Mouse (Mus musculus) adrenal gland, postnatal 25 days (tissue): ENCODE measurements around the gene Zfp382. TPM values are rescaled to one million over a fixed set of nuclear protein-coding genes. Genes with fewer than 3 reads are reported as not detected.
"Not testable (repeated sequence)": the region's sequence is repeated elsewhere in the genome, so short reads cannot be mapped to it uniquely, and the experiment has no call there.

Source experiments
- DNase-seq: peaks from one replicate; pipeline ENCODE4 v3.0.0; 2021; ENCODE audit warnings: mixed read lengths
- long read RNA-seq: library from polyadenylated mRNA; stranded (forward); transcript quantifications from one replicate; pipeline ENCODE4 v2.0.0, GENCODE M21; 2021
- total RNA-seq: library from RNA; stranded (reverse); gene quantifications from 2 replicates; pipeline ENCODE4 v1.2.3, GENCODE M21; 2021

Zfp382 gene
- total RNA-seq, result 3.6 and 4.9 TPM in 2 replicates
- long read RNA-seq, partial matches to known transcripts, result 0 of 3 reads
- long read RNA-seq, other reads (novel, unspliced or antisense), result 2 of 3 reads

DNA sequence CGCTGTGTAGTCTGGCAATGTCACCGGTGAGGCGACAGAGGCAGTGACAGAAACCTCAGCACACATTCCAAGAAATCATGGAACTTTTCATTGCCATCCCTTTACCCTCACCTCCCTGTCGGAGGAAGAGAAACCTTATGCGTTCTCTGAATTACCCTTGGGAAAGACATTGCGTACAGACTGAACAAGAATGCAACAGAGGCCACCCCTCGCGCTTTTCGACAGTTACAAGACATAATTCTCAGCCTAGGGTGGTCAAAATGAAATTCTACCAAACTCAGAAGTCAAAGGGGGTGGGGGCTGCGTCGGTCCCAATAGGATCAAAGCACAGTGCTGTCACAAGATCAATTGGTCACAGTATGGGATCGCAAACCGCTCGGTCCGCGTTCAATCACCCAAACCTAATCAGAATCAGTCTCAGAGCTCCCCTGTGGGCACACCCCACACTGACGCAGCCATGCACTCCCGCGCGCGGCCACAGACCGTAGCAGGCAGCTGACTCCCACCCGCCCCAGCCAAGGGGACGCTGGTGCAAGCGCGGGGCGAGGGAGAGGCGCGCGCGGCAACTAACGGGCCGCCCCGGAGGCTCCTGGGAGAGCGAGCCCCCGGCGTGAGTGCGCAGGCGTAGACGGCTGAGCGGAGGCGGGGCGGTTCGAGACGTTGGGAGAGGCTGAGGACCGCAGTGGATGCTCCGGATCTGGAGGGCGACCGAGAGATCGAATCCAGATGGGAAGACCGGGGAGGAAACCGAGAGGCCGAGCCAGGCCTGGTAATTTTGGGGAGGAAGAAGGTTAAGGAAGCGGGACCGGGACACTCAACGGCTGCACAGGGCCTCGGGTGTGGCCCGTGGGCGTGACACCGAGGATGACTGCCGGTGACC lies at the start of gene Zfp382:
Gene Zfp382 (plus strand): TSS at position 635 of the 880 bp plus-strand sequence.
- peak; percentile 95 for DNase-seq

DNA sequence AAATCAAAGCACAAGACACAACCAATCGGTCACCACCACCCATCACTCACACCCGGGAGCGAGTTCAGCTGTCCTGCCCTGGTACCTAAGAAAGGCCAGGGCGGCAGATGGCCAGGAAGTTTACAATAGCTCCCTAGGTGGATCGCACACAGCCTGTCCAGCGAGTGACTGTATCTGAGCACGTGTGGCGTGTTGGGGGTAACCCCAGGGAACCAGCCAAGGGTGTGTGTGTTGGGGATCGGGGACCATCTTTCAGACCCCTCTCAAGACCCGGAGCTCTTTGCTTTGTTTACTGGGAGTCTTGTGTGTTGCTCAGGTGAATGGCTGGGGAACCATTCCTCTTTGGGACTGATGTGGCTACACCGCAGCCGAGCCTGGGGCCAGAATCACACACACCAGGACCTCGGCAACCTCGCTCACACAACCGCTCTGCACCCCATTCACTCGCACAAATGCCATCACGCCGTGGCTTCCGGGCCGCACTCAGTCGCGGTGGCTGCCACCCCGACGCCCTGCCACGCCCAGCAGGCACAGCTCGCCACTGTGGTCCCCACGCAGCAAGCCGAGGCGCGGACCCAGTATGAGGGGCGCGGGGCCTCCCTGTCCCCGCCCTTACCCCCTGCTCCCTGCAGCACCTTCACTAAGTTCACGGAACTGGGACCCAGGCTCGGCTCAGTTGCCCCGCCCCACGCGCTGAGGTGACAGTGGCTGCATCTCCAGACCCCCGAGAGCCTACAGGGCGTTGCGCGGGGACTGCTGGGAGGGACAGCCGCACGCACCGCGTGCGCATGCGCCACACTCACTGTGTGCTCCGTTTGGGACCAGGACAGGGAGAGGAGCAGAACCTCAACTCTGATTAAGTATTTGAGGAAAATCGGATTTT lies 49.4 kb upstream of the Zfp382 start, which contains the start of gene Zfp82:
Gene Zfp82 (minus strand): TSS at position 755 of the 883 bp plus-strand sequence.
- peak; percentile 86 for DNase-seq

DNA sequence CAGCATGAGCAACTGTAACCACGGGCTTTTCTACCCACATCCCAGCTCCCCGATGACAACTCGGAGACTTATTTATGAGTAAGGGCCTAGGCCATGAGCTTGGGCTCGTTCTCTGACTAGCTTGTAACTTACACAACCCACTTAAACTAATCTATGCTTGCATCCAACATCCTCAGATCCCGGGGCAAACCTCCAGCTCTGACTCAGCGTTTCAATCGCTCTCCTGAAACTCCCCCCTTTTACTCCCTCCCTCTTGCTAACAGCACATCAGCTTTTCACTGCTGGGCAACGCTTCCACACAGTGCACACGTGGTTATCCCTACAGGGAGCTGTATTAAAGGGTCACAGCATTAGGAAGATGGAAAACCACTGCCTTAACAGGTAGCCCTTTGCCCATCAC lies 35.2 kb upstream of the Zfp382 start:
- DNase-seq, result no peak

DNA sequence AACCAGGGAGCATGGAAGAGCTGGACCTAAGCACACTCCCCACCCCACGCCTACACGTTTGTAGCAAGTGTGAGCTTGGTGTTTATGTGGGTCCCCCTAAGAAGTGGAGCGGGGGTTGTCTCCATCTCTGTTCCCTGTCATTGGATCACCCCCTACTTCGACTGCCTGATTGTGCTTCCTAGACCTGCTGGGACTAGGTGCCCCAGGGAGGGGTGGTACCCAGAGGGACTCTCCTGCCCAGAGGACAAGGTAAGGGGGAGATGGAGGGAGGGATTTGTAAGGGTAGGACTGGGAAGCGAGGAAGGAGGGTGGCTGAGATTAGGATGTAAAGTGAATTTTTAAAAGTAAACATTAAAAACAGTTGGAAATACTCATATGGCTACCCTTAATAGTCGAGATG lies 32.3 kb upstream of the Zfp382 start:
- no peak for DNase-seq

DNA sequence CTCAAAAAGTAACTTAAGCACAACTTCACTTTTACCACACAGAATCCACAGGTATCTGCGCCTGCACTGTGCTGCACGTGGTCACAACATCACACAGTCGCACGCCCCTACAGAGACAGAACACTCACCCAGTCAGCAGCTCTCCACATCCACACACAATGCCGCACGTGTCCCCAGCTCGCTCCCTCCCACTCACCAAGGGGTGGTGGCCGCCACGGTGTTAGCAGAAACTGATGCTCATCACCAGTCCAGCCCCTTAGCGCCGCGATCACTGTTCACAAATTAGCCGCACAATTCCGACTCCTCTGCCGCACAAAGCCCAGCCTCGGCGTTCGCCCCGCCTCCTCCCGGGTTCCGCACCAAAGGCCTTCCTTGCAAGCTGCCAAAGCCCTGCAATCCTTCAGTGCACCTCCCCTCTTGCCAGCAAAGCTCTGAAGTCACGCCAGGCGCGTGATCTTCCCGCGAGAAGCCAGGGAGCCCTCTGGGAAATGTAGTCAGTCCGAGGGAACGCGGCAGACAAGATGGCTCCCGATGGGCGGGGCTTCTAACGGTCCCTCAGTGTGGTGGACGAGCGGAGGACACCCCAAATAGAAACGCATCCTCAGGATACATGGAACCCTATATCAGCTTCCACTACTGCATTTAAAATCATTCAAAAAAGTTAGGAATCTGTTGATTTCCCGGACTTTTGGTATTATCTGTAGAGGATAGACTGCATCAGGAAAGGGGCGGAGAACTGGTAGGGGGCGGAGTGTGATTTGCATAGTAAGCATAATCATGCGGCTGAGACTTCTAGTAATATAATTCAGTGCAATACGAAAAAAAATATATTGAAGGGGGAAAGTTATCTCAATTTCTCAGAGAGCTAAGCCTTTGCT lies 31.4 kb upstream of the Zfp382 start, which contains the start of the genes Gm26920 and Zfp566:
Gene Gm26920 (minus strand): TSS at position 319 of the 878 bp plus-strand sequence.
Gene Zfp566 (minus strand): TSS at position 436 of the 878 bp plus-strand sequence.
- peak; percentile 94 for DNase-seq

DNA sequence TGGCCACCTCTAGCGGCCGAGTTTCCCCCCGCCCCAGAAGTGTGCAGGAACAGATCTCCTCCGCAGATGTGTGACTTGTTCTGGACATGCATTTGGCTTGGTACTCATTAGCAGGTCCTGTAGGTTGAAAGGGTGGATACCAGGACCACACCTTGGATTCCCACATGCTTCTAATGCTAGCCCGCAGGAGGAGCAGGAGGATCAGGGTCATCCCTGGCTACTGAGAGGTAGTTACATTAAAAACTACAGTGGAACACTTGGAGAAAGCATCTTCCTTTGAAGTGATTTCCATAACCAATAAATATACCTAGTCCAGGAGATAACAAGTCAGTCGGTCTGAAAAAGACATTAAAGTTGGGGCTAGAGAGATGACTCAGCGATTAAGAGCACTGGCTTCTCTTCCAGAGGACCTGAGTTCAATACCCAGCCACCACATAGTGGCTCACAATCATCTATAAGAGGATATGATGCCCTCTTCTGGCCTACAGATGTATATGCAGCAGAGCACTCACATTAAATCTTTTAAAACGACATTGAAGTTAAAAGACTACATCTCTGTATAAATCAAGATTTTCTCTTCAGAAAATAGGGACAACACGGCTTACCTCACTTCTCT lies 30.7 kb upstream of the Zfp382 start:
- no peak for DNase-seq

DNA sequence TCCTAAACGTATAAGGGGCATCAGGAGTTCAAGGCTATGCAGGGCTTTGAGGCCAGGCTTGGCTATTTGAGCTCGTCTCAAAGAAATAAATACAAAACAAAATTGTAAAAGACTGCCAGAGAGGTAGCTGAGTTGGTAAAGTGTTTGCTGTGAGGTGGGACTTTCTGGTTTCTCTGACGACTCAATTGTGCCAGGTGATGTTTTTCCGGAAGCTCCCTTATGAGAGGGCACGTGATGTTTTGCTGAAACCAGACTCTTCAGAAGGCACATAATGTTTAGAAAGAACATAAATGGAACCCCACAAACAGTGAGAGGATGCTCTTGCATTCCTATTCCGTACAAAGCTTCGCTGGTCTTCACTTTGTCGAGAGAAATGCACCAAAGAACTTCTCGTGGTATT lies 29.1 kb upstream of the Zfp382 start:
- no peak for DNase-seq

DNA sequence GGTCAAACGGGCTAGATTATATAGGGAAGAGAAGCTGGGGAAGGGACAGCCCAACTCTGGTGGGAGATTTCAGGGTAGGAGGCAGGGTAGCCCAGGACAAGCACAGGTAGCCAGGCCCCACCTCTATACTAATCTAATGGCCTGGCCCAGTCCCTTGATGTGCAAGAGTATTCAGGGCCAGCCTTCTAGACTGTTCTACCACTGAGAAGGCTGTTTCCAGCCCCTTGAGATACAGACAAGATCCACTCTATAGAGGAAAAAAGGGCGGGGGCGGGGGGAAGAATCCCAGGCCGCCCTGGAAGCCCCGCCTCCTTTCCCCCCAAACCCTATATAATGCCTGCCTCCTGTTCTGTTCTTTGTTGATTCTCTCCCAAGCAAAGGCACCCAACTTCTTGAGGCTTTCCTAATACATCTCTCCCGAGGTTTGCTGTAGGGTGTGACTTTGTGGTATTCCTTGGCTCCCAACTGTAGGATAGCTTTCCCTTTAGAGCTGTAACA lies 27.8 kb upstream of the Zfp382 start:
- no peak for DNase-seq

DNA sequence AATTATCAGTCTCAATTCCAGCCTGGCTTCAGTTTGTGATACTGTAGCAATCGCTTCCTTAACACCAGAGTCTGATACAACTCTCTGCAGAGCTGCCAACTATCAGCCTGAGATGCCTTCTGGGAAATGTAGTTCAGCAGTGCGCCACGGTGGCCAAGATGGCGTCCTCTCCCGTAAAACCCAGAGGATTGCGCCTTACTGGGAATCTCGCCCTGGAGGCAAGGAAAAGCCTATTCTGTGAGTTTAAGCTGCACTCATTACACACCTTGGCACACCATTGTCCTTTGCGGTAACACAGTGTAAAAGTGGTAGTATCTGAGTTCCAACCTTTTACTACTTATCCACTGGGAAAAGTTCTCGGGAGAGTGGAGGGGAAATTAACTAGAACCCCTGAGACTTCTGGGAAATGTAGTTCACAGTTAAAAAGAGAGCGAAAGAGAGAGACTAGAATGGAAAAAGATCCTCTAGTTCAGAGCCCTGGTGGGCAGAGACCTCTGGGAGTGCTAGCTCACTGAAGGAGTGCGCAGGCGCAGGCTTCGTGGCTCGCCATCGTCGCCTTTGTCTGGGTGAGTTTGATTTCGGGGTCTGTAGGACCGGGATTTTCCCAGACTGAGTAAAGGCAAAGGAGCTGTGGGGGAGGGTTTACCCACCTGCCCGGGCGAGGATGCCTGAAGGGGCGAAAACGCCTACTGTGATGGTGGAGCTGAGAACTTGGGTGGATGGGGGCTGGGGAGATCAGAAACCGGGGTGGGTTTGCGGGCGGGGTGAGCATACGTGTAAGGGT lies 26.9 kb upstream of the Zfp382 start, which contains the start of gene Zfp260:
Gene Zfp260 (plus strand): TSS at position 132 of the 784 bp plus-strand sequence.
- peak; percentile 87 for DNase-seq

DNA sequence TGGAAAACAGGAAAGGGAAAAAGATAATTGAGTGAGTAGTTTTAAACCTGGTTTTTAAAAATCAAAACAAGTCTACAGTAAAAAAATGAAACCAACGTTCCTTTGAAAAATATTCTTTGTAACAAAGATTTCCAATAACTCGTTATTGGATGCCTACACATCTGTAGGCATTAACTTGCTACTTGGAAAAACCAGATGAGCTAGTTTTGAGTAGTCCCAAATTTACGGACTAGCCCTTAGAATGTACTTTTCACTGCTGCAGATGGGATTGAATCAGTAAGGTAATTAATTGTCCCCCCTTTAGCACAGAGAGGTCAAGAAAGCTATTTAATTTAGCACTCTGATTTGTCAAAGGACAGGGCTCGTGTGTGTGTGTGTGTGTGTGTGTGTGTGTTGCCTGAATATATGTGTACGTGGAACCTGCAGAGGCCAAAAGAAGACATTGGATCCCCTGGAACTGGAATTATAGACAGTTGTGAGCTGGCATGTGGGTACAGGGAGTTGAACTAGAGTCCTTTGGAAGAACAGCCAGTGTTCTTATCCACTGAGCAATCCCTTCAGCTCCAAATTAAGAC lies 26.1 kb upstream of the Zfp382 start:
- DNase-seq, result no peak

DNA sequence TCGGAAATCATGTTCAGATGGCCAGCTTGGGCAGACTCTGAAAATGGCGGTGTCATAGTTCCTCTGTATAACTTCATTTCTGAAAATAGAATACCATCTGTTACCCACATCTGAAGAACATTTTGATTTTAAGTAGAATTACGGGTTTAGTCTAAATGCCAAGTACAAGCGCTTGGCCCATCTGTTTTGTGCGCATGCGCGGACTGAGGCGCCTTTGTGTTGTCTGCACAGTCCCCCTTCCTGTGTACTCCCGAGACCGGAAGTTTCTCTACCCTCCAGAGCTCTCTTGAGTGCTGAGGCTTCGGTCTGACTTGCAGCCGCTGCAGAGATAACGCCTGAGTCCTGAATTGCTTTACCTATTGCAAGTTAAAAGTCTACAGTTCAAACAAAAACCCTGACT lies 22.4 kb upstream of the Zfp382 start:
- no peak for DNase-seq

DNA sequence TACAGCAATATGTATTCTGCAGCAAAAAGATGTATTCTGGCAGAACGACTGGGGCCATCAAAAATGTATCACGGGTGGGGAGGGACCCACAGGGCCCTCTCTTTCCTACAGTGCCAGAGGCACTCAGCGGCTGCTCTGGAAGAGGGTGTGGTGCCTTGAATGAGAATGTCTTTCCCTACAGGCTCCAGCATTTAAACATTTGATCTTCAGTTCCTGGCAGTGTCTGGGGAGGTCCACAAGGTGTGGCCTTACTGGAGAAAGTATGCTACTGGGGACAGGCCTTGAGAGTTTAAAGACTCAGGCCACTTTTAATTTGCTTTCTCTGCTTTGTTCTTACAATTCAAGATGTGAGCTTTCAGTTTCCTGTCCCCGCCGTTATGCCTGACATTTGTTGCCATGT lies 5.7 kb upstream of the Zfp382 start:
- DNase-seq, result no peak

DNA sequence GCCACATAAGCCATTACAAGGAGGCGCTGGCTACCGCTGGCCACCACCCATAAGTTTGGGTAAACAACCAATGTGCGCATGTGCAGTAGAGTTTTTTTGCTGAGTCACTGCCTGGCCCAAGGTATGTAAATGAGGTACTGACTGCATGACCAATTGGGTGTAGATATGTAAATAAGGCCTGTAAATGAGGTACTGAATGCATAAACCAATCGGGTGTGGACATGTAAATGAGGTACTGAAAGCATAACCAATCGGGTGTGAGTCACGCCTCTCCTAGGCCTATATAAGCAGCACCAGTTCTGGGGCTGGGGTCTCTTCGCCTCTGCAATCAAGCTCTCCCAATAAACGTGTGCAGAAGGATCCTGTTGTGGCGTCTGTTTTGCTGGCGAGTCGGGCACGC lies 3.8 kb upstream of the Zfp382 start:
- DNase-seq, result not testable (repeated sequence)

DNA sequence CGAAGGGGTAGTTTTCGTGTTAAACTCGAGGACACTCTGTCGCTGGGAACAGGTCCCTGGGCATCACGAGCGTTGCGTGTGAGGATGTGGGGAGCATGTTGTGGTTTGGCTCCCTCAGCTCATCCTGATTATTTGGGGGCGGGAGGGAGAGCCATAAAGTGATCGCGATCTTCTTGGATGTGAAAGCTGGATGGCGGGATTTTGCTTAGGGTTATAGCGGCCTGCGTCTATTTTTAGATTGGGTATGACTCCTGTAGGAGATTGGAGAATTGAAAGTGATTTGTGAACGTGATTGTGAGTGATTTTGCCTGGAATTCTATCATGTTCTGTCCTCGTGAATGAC lies 417 bp downstream of the Zfp382 start:
- peak; percentile 4 for DNase-seq

DNA sequence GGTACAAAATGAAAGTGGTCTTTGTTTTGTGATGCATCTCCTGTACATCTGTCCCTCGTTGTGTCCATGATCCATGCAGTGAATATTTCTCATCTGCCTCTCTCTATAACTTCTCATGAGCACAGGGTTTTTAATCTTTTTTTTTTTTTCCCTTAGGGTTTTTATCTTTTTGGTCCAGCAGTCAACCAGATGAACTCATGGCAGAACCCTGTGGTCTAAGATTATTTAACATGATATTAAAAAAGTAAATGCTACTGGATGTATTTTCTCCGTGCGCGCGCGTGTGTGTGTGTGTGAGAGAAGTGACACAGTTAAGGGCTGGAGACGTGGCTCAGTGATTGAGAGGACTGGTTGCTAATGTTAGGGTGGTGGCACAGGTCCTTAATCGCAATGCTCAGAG lies 8.2 kb downstream of the Zfp382 start:
- DNase-seq, result no peak

DNA sequence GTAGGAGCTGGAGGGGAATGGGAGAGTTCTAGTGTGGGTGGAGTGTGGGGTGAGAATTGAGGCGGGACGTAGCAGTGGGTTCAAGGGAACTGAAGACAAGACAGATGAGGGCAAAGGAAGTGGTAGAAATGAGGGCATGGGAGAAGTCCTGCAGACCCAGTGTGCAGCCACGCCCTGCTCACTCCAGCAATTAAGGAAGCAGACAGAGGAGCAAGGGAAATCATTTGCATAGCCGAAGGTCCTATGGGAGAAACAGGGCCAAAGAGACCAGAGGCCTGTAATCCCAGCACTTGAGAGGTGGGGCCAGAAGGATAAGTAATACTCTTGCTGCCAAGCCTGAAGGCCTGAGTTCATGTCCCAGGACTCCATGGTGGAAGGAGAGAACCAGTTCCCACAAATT lies 10.7 kb downstream of the Zfp382 start:
- no peak for DNase-seq

DNA sequence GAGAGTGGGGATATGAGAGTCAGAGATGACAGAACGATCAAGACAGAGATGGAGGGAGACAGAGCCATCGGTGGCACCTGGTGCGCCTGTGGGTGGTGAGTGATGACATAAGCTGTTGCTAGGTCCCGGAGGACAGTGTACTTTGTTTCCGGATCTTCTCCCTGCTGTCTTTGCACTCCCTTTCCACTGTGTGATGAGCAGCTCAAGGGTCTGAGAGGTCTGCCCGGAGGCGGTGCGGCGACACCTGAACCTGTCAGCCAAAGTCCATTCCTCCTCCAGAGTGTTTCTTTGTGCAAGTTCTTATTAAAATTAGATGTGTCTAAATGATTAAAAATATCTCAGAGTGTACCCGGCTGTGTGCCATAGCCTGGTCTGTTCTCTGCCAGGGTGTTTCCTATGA lies 15.1 kb downstream of the Zfp382 start:
- DNase-seq, result no peak

DNA sequence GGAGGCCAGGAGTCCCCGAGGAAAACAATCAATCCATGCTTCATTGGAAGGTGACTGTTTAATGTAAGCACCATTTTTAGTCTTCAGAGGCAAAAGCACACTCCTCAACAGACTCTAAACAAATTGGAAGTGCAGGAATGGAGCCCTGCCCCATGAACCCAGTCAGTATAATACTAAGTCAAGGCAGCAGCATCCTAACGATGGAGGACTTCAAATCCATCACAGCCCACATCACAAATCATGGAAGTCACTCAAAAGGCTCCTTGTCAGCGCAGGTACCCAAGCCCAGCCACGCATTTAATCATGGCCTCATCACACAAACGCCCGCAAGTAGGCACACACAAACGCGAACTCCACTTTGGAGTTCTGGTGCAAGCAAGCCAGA lies 21.4 kb downstream of the Zfp382 start:
- no peak for DNase-seq

DNA sequence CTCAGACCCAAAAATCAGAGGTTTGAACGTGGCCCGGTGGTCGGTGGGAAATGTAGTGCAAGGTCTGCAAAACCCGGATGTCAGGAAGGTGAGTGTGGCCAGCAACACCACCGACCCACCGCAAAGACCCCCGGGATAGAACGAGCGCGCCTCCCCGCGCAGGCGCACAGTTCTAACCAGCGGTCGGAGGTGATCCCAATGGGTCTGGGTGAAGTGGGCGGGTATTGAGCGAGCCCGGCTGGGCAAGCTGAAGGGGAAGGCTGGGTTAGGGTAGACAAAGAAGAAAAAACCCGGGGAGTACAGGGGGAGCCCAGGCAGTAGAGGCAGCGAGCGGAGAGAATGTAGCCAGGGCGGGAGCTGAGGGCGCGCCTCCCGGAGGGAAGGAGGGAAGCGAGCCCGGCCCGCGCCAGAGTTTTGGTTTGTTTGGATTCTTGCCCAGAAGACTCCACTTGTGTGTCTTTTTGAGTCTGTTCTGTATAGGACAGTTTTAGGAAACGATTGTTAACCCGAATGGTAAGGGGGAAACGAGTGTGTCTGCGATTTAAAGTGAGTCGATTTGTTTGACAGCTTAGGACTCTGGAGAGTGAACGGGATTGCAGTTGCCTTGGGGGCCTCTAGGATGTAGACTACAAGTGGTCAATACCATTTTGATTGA lies 21.9 kb downstream of the Zfp382 start:
- peak; percentile 64 for DNase-seq
